Mouse (Mus musculus): ENCODE results near the gene Glipr1l1. TPM values are rescaled to one million over a fixed set of nuclear protein-coding genes. Genes with fewer than 3 reads are reported as not detected.

Gene Glipr1l1
- polyA plus RNA-seq (2012; rRNA removed): 0.08 TPM in 1 of 2 replicates, not detected in the other

GRCm38 (mm10) chr10:112059702-112060582, at the start of gene Glipr1l1:
Gene Glipr1l1 (plus strand): TSS chr10:112060189.

DNA sequence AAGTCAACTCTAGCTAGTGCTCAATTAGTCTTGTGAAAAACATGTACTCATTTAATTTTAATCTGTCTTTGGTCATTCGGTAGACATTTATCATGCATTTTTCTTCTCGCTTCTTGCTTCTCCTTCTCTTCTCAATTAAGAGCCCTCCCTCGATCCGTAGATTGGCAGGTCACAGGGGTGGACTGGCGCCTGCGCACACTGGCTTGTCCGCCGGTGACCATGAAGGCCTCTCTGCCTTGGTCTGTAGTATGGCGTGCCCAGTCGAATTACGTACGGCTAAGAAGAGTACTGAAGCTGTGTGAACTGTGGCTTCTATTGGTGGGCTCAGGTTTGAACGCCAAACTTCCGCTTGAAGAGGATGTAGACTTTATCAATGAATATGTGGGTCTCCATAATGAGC, 23.2 kb downstream of the Glipr1l1 start, which contains the start of gene Glipr1l2:
Gene Glipr1l2 (plus strand): TSS at position 198 of the 400 bp plus-strand sequence.

Other genes with a start within 250 kb of the Glipr1l1 start
- 36.0 and 37.2 TPM in 2 replicates for gene Krr1, start 87.5 kb upstream of the Glipr1l1 start, polyA plus RNA-seq (2012; rRNA removed)
- gene Glipr1, start 57.6 kb upstream of the Glipr1l1 start, polyA plus RNA-seq (2012; rRNA removed): 1.3 and 1.7 TPM in 2 replicates
- not detected in 2 replicates for gene Glipr1l2, start 23.2 kb downstream of the Glipr1l1 start, polyA plus RNA-seq (2012; rRNA removed)
- 0.06 and 0.16 TPM in 2 replicates for gene Glipr1l3, start 100.1 kb downstream of the Glipr1l1 start, polyA plus RNA-seq (2012; rRNA removed)
- 0.36 and 0.38 TPM in 2 replicates for gene Caps2, start 103.4 kb downstream of the Glipr1l1 start, polyA plus RNA-seq (2012; rRNA removed)
- 5.3 and 6.2 TPM in 2 replicates for gene Kcnc2, start 210.9 kb downstream of the Glipr1l1 start, polyA plus RNA-seq (2012; rRNA removed)